Mouse (Mus musculus) kidney, embryonic 14.5 days (tissue): ENCODE results near the gene Sec22a. TPM values are rescaled to one million over a fixed set of nuclear protein-coding genes. Genes with fewer than 3 reads are reported as not detected.

ENCODE experiments used
- ATAC-seq: fragments of 200-750 bp; cut with Nextera tagmentation; 2 replicates; pipeline ENCODE4 v1.8.0; 2017; ENCODE audit warnings: moderate number of reproducible peaks, mild to moderate bottlenecking, moderate TSS enrichment, moderate library complexity; ENCODE audit not compliant: low FRiP score, low TSS enrichment
- H3K27ac ChIP-seq: fragments of 300-500 bp; sonication (generic); 2 replicates; pipeline ENCODE4 v1.5.1; 2014; ENCODE audit warnings: low read depth, mild to moderate bottlenecking, low read length, moderate library complexity, mixed read lengths
- H3K27me3 ChIP-seq: fragments of 300-500 bp; sonication (generic); 2 replicates; pipeline ENCODE4 v1.6.1; 2014; ENCODE audit warnings: mild to moderate bottlenecking, low read length; ENCODE audit not compliant: control insufficient read depth, insufficient read depth
- H3K36me3 ChIP-seq: fragments of 300-500 bp; sonication (generic); 2 replicates; pipeline ENCODE4 v1.6.1; 2014; ENCODE audit warnings: low read length, mixed read lengths; ENCODE audit not compliant: control insufficient read depth, insufficient read depth
- H3K4me1 ChIP-seq: fragments of 300-500 bp; sonication (generic); 2 replicates; pipeline ENCODE4 v1.6.1; 2014; ENCODE audit warnings: low read length, mixed read lengths; ENCODE audit not compliant: control insufficient read depth, insufficient read depth
- H3K4me2 ChIP-seq: fragments of 300-500 bp; sonication (generic); replicated peaks from 2 replicates; pipeline ENCODE4 v1.6.1; 2014; ENCODE audit warnings: low read depth, mild to moderate bottlenecking, low read length
- H3K4me3 ChIP-seq: fragments of 300-500 bp; sonication (generic); 2 replicates; pipeline ENCODE4 v1.5.1; 2014; ENCODE audit warnings: mild to moderate bottlenecking, low read length
- H3K9ac ChIP-seq: fragments of 300-500 bp; sonication (generic); 2 replicates; pipeline ENCODE4 v1.6.1; 2014; ENCODE audit warnings: low read depth, mild to moderate bottlenecking, low read length, moderate library complexity
- H3K9me3 ChIP-seq: fragments of 300-500 bp; sonication (generic); 2 replicates; pipeline ENCODE4 v1.6.1; 2016; ENCODE audit warnings: low read length; ENCODE audit not compliant: control insufficient read depth
- WGBS: fragments of 180-500 bp; shearing (Covaris S2); extraction: QIAGEN DNeasy Blood & Tissue Kit; methylation state at CpG from one replicate; pipeline ENCODE4 v1.1.7; 2014; 5-methylcytosine and 5-hydroxymethylcytosine counted together
- polyA plus RNA-seq: library from polyadenylated mRNA; unstranded; fragments of >200 nt; fragmentation: Nextera tagmentation; extraction: Ambion mirVana; gene quantifications from 2 replicates; pipeline ENCODE4 v1.2.1, GENCODE M21; 2014

The Sec22a gene
- polyA plus RNA-seq: 52.8 and 54.6 TPM in 2 replicates

GRCm38 (mm10) chr16:35363150-35364062, at the start of gene Sec22a:
TSS of gene Sec22a (minus strand) at chr16:35363918.
- H3K4me3 ChIP-seq: peak within 1 kb of the TSS; percentile 86
- H3K36me3 ChIP-seq: peaks cover 5% of the 10 kb centered on the region; the same call in 1 of the 2 replicates
- peaks cover 3% of the 10 kb centered on the region; the same call in 1 of the 2 replicates for H3K4me1 ChIP-seq
- no peaks in the 10 kb centered on the region for H3K9me3 ChIP-seq
- H3K4me2 ChIP-seq: peak within 1 kb of the TSS; percentile 87
- peak within 1 kb of the TSS; percentile 89 for H3K9ac ChIP-seq
- peak; percentile 99 for ATAC-seq
- under 1% methylated on average over 67 of the region's 67 CpGs for WGBS
- H3K27me3 ChIP-seq: no peaks in the 10 kb centered on the region
- peak within 1 kb of the TSS; percentile 66 for H3K27ac ChIP-seq

- H3K27ac ChIP-seq: no peak overlapping the region
- peaks cover 15% of the 10 kb centered on the region; the same call in 1 of the 2 replicates for H3K4me1 ChIP-seq
- H3K4me2 ChIP-seq: no peak overlapping the region
- peak; percentile 90 for ATAC-seq
- no peak overlapping the region for H3K4me3 ChIP-seq
- WGBS: 15% methylated on average over 4 of the region's 4 CpGs
- no peaks in the 10 kb centered on the region for H3K9me3 ChIP-seq
- H3K27me3 ChIP-seq: no peaks in the 10 kb centered on the region
- H3K36me3 ChIP-seq: peaks cover 9% of the 10 kb centered on the region; the same call in 1 of the 2 replicates
- no peak overlapping the region for H3K9ac ChIP-seq
Observed at GRCm38 (mm10) chr16:35406706-35407105, 43.0 kb upstream of the Sec22a start.

GRCm38 (mm10) chr16:35406166-35406565, 42.4 kb upstream of the Sec22a start:
- 71% methylated on average over 4 of the region's 4 CpGs for WGBS
- no peak for ATAC-seq
- Histone ChIP-seq H3K36me3 (peaks cover 9% of the 10 kb centered on the region; the same call in 1 of the 2 replicates), H3K4me3 (no peak overlapping the region), H3K9me3 (no peaks in the 10 kb centered on the region), H3K9ac (no peak overlapping the region), H3K27me3 (no peaks in the 10 kb centered on the region), H3K4me2 (no peak overlapping the region), H3K4me1 (peaks cover 15% of the 10 kb centered on the region; the same call in 1 of the 2 replicates), H3K27ac (no peak overlapping the region)

- no peaks in the 10 kb centered on the region for H3K9me3 ChIP-seq
- 93% methylated on average over 14 of the region's 14 CpGs for WGBS
- H3K36me3 ChIP-seq: peaks cover 9% of the 10 kb centered on the region; the same call in 1 of the 2 replicates
Observed at GRCm38 (mm10) chr16:35405348-35406080, 41.8 kb upstream of the Sec22a start.

GRCm38 (mm10) chr16:35404864-35405263, 41.1 kb upstream of the Sec22a start:
- Histone ChIP-seq H3K36me3 (peaks cover 9% of the 10 kb centered on the region; the same call in 1 of the 2 replicates), H3K27me3 (no peaks in the 10 kb centered on the region), H3K4me2 (no peak overlapping the region), H3K4me3 (no peak overlapping the region), H3K27ac (no peak overlapping the region), H3K4me1 (peaks cover 8% of the 10 kb centered on the region; the same call in 1 of the 2 replicates), H3K9ac (no peak overlapping the region), H3K9me3 (no peaks in the 10 kb centered on the region)
- 78% methylated on average over 5 of the region's 5 CpGs for WGBS
- ATAC-seq: no peak

More at GRCm38 (mm10) chr16:35405348-35406080, 41.8 kb upstream of the Sec22a start:
- no peaks in the 10 kb centered on the region for H3K27me3 ChIP-seq
- no peak overlapping the region for H3K27ac ChIP-seq
- ATAC-seq: no peak
- H3K4me1 ChIP-seq: peaks cover 14% of the 10 kb centered on the region; the same call in 1 of the 2 replicates
- H3K4me3 ChIP-seq: no peak overlapping the region
- no peak overlapping the region for H3K9ac ChIP-seq
- no peak overlapping the region for H3K4me2 ChIP-seq

GRCm38 (mm10) chr16:35403891-35404290, 40.2 kb upstream of the Sec22a start:
- Histone ChIP-seq H3K9ac (no peak overlapping the region), H3K4me3 (no peak overlapping the region), H3K27me3 (no peaks in the 10 kb centered on the region), H3K9me3 (no peaks in the 10 kb centered on the region), H3K36me3 (peaks cover 6% of the 10 kb centered on the region; the same call in 1 of the 2 replicates), H3K4me1 (0 out of 2 replicates have a peak, but pooled peaks cover 8% of the 10 kb centered on the region), H3K27ac (no peak overlapping the region), H3K4me2 (no peak overlapping the region)
- ATAC-seq: no peak
- 86% methylated on average over 8 of the region's 8 CpGs for WGBS

- Histone ChIP-seq H3K27ac (no peak overlapping the region), H3K9me3 (no peaks in the 10 kb centered on the region), H3K9ac (no peak overlapping the region), H3K36me3 (peaks cover 6% of the 10 kb centered on the region; the same call in 1 of the 2 replicates), H3K27me3 (no peaks in the 10 kb centered on the region), H3K4me2 (no peak overlapping the region), H3K4me3 (no peak overlapping the region), H3K4me1 (0 out of 2 replicates have a peak, but pooled peaks cover 8% of the 10 kb centered on the region)
- WGBS: 90% methylated on average over 9 of the region's 9 CpGs
- no peak for ATAC-seq
Observed at GRCm38 (mm10) chr16:35403356-35403755, 39.6 kb upstream of the Sec22a start.

- Histone ChIP-seq H3K4me3 (no peak overlapping the region), H3K9ac (no peak overlapping the region), H3K4me1 (no peaks in the 10 kb centered on the region), H3K27ac (no peak overlapping the region), H3K27me3 (no peaks in the 10 kb centered on the region), H3K36me3 (no peaks in the 10 kb centered on the region; the same call in 1 of the 2 replicates), H3K9me3 (no peaks in the 10 kb centered on the region), H3K4me2 (no peak overlapping the region)
- WGBS: 85% methylated on average over 8 of the region's 8 CpGs
- ATAC-seq: no peak
Observed at GRCm38 (mm10) chr16:35392813-35393212, 29.1 kb upstream of the Sec22a start.
